Comparison of ENCODE assay signal across 17 mouse cellular contexts in the genomic region with DNA sequence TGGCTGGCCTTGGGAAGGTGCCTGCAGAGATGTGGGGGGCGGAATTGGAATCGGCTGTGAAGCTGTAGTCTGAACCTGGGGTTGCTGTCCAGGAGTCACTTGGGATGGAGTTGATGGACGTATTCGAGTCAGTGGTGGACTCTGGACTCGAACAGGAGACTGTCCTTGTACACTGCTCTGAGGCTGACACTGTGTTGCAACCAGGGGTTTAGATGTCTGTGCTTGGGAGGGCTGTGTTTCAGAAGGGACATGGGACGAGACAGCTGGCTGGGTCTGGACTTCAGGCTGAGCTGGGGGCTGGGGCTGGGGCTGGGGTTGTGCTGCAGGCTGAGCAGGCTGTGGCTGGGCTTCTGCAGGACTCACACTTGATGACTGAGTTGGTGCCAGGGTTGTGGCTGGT.
"Had no signal": no experiment of that assay in that cellular context is flagged by ENCODE, and none has a peak within 500 bp of the region (broad histone marks: within the 10 kb centered on the region; RNA-seq: fewer than 3 reads in every experiment).

No protein-coding gene starts in this region.

- H3K27ac ChIP-seq: intestine, embryonic 15.5 days; limb, embryonic 10.5 days; limb, embryonic 13.5 days; lung, embryonic 15.5 days; midbrain, embryonic 10.5 days; midbrain, embryonic 13.5 days had no signal

- H3K9ac ChIP-seq: intestine, embryonic 15.5 days; limb, embryonic 13.5 days; lung, embryonic 15.5 days; midbrain, embryonic 13.5 days had no signal

- H3K27me3 ChIP-seq: intestine, embryonic 15.5 days; limb, embryonic 13.5 days; lung, embryonic 15.5 days; megakaryocyte, embryonic 14.5 days; midbrain, embryonic 13.5 days had no signal

- H3K4me3 ChIP-seq: intestine, embryonic 15.5 days; limb, embryonic 10.5 days; limb, embryonic 13.5 days; lung, embryonic 15.5 days; megakaryocyte, embryonic 14.5 days; midbrain, embryonic 10.5 days; midbrain, embryonic 13.5 days had no signal

- ATAC-seq: intestine, embryonic 15.5 days; midbrain, embryonic 13.5 days had no signal

- H3K9me3 ChIP-seq: intestine, embryonic 15.5 days; limb, embryonic 10.5 days; limb, embryonic 13.5 days; lung, embryonic 15.5 days; megakaryocyte, embryonic 14.5 days; midbrain, embryonic 10.5 days; midbrain, embryonic 13.5 days had no signal

- DNase-seq: kidney, adult 11 months; kidney, adult 8-10 months; kidney, postnatal 14 days; kidney, postnatal 4 days; layer of hippocampus, adult 9-11 months; lung, adult 18-20 months; lung, postnatal 10 days; lung, postnatal 36 days; thymus, adult 18-20 months; thymus, postnatal 4 days had no signal

- H3K4me1 ChIP-seq: intestine, embryonic 15.5 days; limb, embryonic 10.5 days; limb, embryonic 13.5 days; lung, embryonic 15.5 days; midbrain, embryonic 10.5 days; midbrain, embryonic 13.5 days had no signal

- H3K4me2 ChIP-seq: intestine, embryonic 15.5 days; limb, embryonic 13.5 days; lung, embryonic 15.5 days; midbrain, embryonic 13.5 days had no signal
